Mouse (Mus musculus) adrenal gland, adult 2 months (tissue): ENCODE results near the gene Maff. TPM values are rescaled to one million over a fixed set of nuclear protein-coding genes. Genes with fewer than 3 reads are reported as not detected.
A peak's percentile ranks its signal among the peaks of the same experiment; 100 is the strongest.

ENCODE experiments used
- DNase-seq: peaks from one replicate; pipeline ENCODE4 v3.0.0; 2021
- microRNA-seq, 2 experiments: library from miRNA; unstranded; fragments of <30 nt; microRNA quantifications; one replicate each; pipeline ENCODE4 v1.2.0; 2021
- polyA plus RNA-seq: library from polyadenylated mRNA; depleted of rRNA; stranded (reverse); fragments of >200 nt; gene quantifications from 2 replicates; pipeline ENCODE4 v1.2.3, GENCODE M21; 2012; rRNA removed
- total RNA-seq, 2 experiments: library from RNA; stranded (reverse); gene quantifications; 2 replicates each; pipeline ENCODE4 v1.2.3; 2021

Gene Maff
- total and polyA plus RNA-seq, 3 experiments: 3.2 to 9.5 (median 7.2) TPM

GRCm38 (mm10) chr15:79393101-79393500 lies 46.7 kb downstream of the Maff start:
- DNase-seq: no peak

GRCm38 (mm10) chr15:79394842-79395241 lies 48.4 kb downstream of the Maff start:
- DNase-seq: no peak

- DNase-seq: no peak
Observed at GRCm38 (mm10) chr15:79395281-79395680, 48.9 kb downstream of the Maff start.

- DNase-seq: peak; percentile 64
Observed at GRCm38 (mm10) chr15:79396736-79397135, 50.3 kb downstream of the Maff start.

- peak; percentile 65 for DNase-seq
Observed at GRCm38 (mm10) chr15:79399231-79400052, 53.0 kb downstream of the Maff start.

GRCm38 (mm10) chr15:79400134-79400974 lies 53.9 kb downstream of the Maff start:
- no peak for DNase-seq

GRCm38 (mm10) chr15:79400975-79401365 lies 54.5 kb downstream of the Maff start:
- DNase-seq: no peak

GRCm38 (mm10) chr15:79402176-79402575 lies 55.8 kb downstream of the Maff start:
- no peak for DNase-seq

- peak; percentile 94 for DNase-seq
Observed at GRCm38 (mm10) chr15:79402836-79403762, 56.7 kb downstream of the Maff start, which contains the start of gene Tmem184b. Tmem184b (minus strand) TSS chr15:79403569.

GRCm38 (mm10) chr15:79403763-79404210 lies 57.4 kb downstream of the Maff start:
- DNase-seq: no peak

- no peak for DNase-seq
Observed at GRCm38 (mm10) chr15:79404277-79404676, 57.9 kb downstream of the Maff start.

GRCm38 (mm10) chr15:79406564-79406963 lies 60.1 kb downstream of the Maff start:
- no peak for DNase-seq

Small RNAs within 50 kb of the gene (microRNA-seq; reads per million reads assigned to microRNA genes)
- gene Mir1943: 1.2 to 5.5 reads per million in 2 experiments

Other genes with a start within 250 kb of the Maff start
- 10 to 100 TPM; 36.5 to 49.5 TPM for gene Micall1, start 237.7 kb upstream of the Maff start, total RNA-seq
- 61.7 and 65.0 TPM in 2 replicates for gene Micall1, start 237.7 kb upstream of the Maff start, polyA plus RNA-seq
- gene Polr2f, start 205.6 kb upstream of the Maff start, total RNA-seq: 100 to 1,000 TPM in 1 of 2 experiments, 10 to 100 TPM in 1; 92.8 to 151 TPM
- 48.1 and 48.3 TPM in 2 replicates for gene Polr2f, start 205.6 kb upstream of the Maff start, polyA plus RNA-seq
- 1 to 10 TPM; 5.2 to 9.9 TPM for gene 1700088E04Rik, start 205.4 kb upstream of the Maff start, total RNA-seq
- gene 1700088E04Rik, start 205.4 kb upstream of the Maff start, polyA plus RNA-seq: 8.1 and 10.8 TPM in 2 replicates
- gene Sox10, start 181.4 kb upstream of the Maff start, total RNA-seq: 1 to 10 TPM in 1 of 2 experiments, under 1 TPM in 1; 0.89 to 2.5 TPM
- 3.9 and 5.5 TPM in 2 replicates for gene Sox10, start 181.4 kb upstream of the Maff start, polyA plus RNA-seq
- 10 to 100 TPM; 14.6 to 18.5 TPM for gene Pick1, start 117.4 kb upstream of the Maff start, total RNA-seq
- gene Pick1, start 117.4 kb upstream of the Maff start, polyA plus RNA-seq: 17.4 and 19.7 TPM in 2 replicates
- not detected for gene Gm49486, start 117.2 kb upstream of the Maff start, total RNA-seq
- gene Gm49486, start 117.2 kb upstream of the Maff start, polyA plus RNA-seq: not detected in 2 replicates
- gene Slc16a8, start 91.9 kb upstream of the Maff start, total RNA-seq: not detected
- gene Slc16a8, start 91.9 kb upstream of the Maff start, polyA plus RNA-seq: 0.07 and 0.61 TPM in 2 replicates
- under 1 TPM in 1 of 2 experiments, not detected in 1; 0.24 TPM for gene Baiap2l2, start 61.1 kb upstream of the Maff start, total RNA-seq
- 1.5 and 8.5 TPM in 2 replicates for gene Baiap2l2, start 61.1 kb upstream of the Maff start, polyA plus RNA-seq
- gene Pla2g6, start 18.2 kb upstream of the Maff start, total RNA-seq: 10 to 100 TPM; 26.1 to 30.6 TPM
- 47.8 and 50.1 TPM in 2 replicates for gene Pla2g6, start 18.2 kb upstream of the Maff start, polyA plus RNA-seq
- 10 to 100 TPM; 61.5 to 66.3 TPM for gene Tmem184b, start 56.9 kb downstream of the Maff start, total RNA-seq
- 255 and 262 TPM in 2 replicates for gene Tmem184b, start 56.9 kb downstream of the Maff start, polyA plus RNA-seq
- gene Csnk1e, start 108.9 kb downstream of the Maff start, total RNA-seq: 10 to 100 TPM; 74.6 to 87.7 TPM
- 59.2 and 65.3 TPM in 2 replicates for gene Csnk1e, start 108.9 kb downstream of the Maff start, polyA plus RNA-seq
- 1 to 10 TPM in 1 of 2 experiments, under 1 TPM in 1; 0.20 to 6.3 TPM for gene Kcnj4, start 158.6 kb downstream of the Maff start, total RNA-seq
- 0.36 and 3.8 TPM in 2 replicates for gene Kcnj4, start 158.6 kb downstream of the Maff start, polyA plus RNA-seq
- 1 to 10 TPM; 1.9 to 4.1 TPM for gene Kdelr3, start 169.8 kb downstream of the Maff start, total RNA-seq
- gene Kdelr3, start 169.8 kb downstream of the Maff start, polyA plus RNA-seq: 2.9 and 3.1 TPM in 2 replicates
- gene Ddx17, start 200.1 kb downstream of the Maff start, total RNA-seq: 100 to 1,000 TPM; 230 to 248 TPM
- gene Ddx17, start 200.1 kb downstream of the Maff start, polyA plus RNA-seq: 245 and 257 TPM in 2 replicates